Mouse (Mus musculus) forebrain, embryonic 10.5 days (tissue): ENCODE measurements at regions not wholly inside any gene's neighbourhood (a gene's known extent, or its start where the extent isn't known, plus 50 kb on each side); places are given as distances from the start of the nearest gene placed in this dataset.
"Not testable (repeated sequence)": the region's sequence is repeated elsewhere in the genome, so short reads cannot be mapped to it uniquely, and the experiment has no call there.

ENCODE experiments used
- DNase-seq: peaks from one replicate; pipeline ENCODE4 v3.0.0-alpha.2; 2017; ENCODE audit warnings: low spot score; ENCODE audit errors: extremely low spot score
- H3K27ac ChIP-seq: fragments of 300-500 bp; sonication (generic); 2 replicates; pipeline ENCODE4 v1.5.1; 2016; ENCODE audit warnings: mild to moderate bottlenecking
- H3K27me3 ChIP-seq: fragments of 300-500 bp; sonication (generic); 2 replicates; pipeline ENCODE4 v1.6.1; 2016; ENCODE audit warnings: mild to moderate bottlenecking; ENCODE audit not compliant: poor library complexity, severe bottlenecking
- H3K36me3 ChIP-seq: fragments of 300-500 bp; sonication (generic); replicated peaks from 2 replicates; pipeline ENCODE4 v1.6.1; 2016; ENCODE audit warnings: mild to moderate bottlenecking, moderate library complexity
- H3K4me1 ChIP-seq: fragments of 300-500 bp; sonication (generic); 2 replicates; pipeline ENCODE4 v1.6.1; 2016
- H3K4me3 ChIP-seq: fragments of 300-500 bp; sonication (generic); 2 replicates; pipeline ENCODE4 v1.5.1; 2016; ENCODE audit warnings: mild to moderate bottlenecking, moderate library complexity
- H3K9me3 ChIP-seq: fragments of 300-500 bp; sonication (generic); 2 replicates; pipeline ENCODE4 v1.6.1; 2016; ENCODE audit warnings: mild to moderate bottlenecking, moderate library complexity
- WGBS: fragments of 180-500 bp; shearing (Covaris S2); methylation state at CpG from one replicate; pipeline ENCODE4 v1.1.7; 2016; 5-methylcytosine and 5-hydroxymethylcytosine counted together

- Histone ChIP-seq H3K9me3 (peaks cover 3% of the 10 kb centered on the region; the same call in 1 of the 2 replicates), H3K27me3 (peaks cover 53% of the 10 kb centered on the region), H3K36me3 (no peaks in the 10 kb centered on the region), H3K4me3 (peak overlapping the region; percentile 70), H3K27ac (peak overlapping the region; percentile 58; the same call in 1 of the 2 replicates), H3K4me1 (peaks cover 33% of the 10 kb centered on the region)
- WGBS, result 7% methylated on average over 49 of the region's 49 CpGs
- DNase-seq, result peak; percentile 48
These were observed 83.0 kb downstream of the Ulbp1 start for GRCm38 (mm10) chr10:7390239-7391091.

GRCm38 (mm10) chr10:7358791-7359190 is 114.6 kb downstream of the Ulbp1 start:
- 67% methylated on average over 3 of the region's 3 CpGs for WGBS
- not testable (repeated sequence) for H3K27ac ChIP-seq, H3K27me3 ChIP-seq, H3K36me3 ChIP-seq, H3K9me3 ChIP-seq, H3K4me3 ChIP-seq, DNase-seq, H3K4me1 ChIP-seq

- not testable (repeated sequence) for H3K27me3 ChIP-seq, H3K27ac ChIP-seq, H3K36me3 ChIP-seq, DNase-seq, H3K4me1 ChIP-seq, H3K9me3 ChIP-seq, H3K4me3 ChIP-seq
- WGBS, result 93% methylated on average over 13 of the region's 13 CpGs
These were observed 129.1 kb downstream of the Ulbp1 start for GRCm38 (mm10) chr10:7344290-7344689.

GRCm38 (mm10) chr10:7343736-7344135 is 129.7 kb downstream of the Ulbp1 start:
- not testable (repeated sequence) for H3K27ac ChIP-seq, H3K9me3 ChIP-seq, H3K4me1 ChIP-seq, H3K27me3 ChIP-seq, H3K36me3 ChIP-seq, H3K4me3 ChIP-seq, DNase-seq
- WGBS, result 98% methylated on average over 8 of the region's 8 CpGs

- Histone ChIP-seq H3K27ac (no peak overlapping the region), H3K4me3 (no peak overlapping the region), H3K36me3 (no peaks in the 10 kb centered on the region), H3K27me3 (no peaks in the 10 kb centered on the region), H3K4me1 (no peaks in the 10 kb centered on the region), H3K9me3 (no peaks in the 10 kb centered on the region)
- DNase-seq, result peak; percentile 76
- 43% methylated on average over 11 of the region's 11 CpGs for WGBS
These were observed 121.2 kb upstream of the Cnksr3 start for GRCm38 (mm10) chr10:7333077-7333747.

GRCm38 (mm10) chr10:7328262-7328661 is 116.2 kb upstream of the Cnksr3 start:
- DNase-seq, result no peak
- no peaks in the 10 kb centered on the region for H3K9me3 ChIP-seq
- no peaks in the 10 kb centered on the region for H3K27me3 ChIP-seq
- H3K4me1 ChIP-seq, result no peaks in the 10 kb centered on the region
- no peak overlapping the region for H3K4me3 ChIP-seq
- 27% methylated on average over 3 of the region's 3 CpGs for WGBS
- no peaks in the 10 kb centered on the region for H3K36me3 ChIP-seq
- H3K27ac ChIP-seq, result no peak overlapping the region

GRCm38 (mm10) chr10:7327046-7327445 is 115.0 kb upstream of the Cnksr3 start:
- 96% methylated on average over 3 of the region's 3 CpGs for WGBS
- H3K27me3 ChIP-seq, H3K4me3 ChIP-seq, H3K9me3 ChIP-seq, DNase-seq, H3K4me1 ChIP-seq, H3K27ac ChIP-seq, H3K36me3 ChIP-seq: not testable (repeated sequence)

GRCm38 (mm10) chr10:7325074-7325473 is 113.0 kb upstream of the Cnksr3 start:
- Histone ChIP-seq H3K27me3 (no peaks in the 10 kb centered on the region), H3K4me3 (no peak overlapping the region), H3K9me3 (no peaks in the 10 kb centered on the region), H3K36me3 (no peaks in the 10 kb centered on the region), H3K4me1 (no peaks in the 10 kb centered on the region), H3K27ac (no peak overlapping the region)
- no peak for DNase-seq
- WGBS, result 84% methylated on average over 4 of the region's 4 CpGs

GRCm38 (mm10) chr10:7323258-7323657 is 111.2 kb upstream of the Cnksr3 start:
- no peak overlapping the region for H3K27ac ChIP-seq
- no peak for DNase-seq
- no peaks in the 10 kb centered on the region for H3K36me3 ChIP-seq
- H3K4me1 ChIP-seq, result no peaks in the 10 kb centered on the region
- H3K9me3 ChIP-seq, result no peaks in the 10 kb centered on the region
- 36% methylated on average over 3 of the region's 3 CpGs for WGBS
- H3K27me3 ChIP-seq, result no peaks in the 10 kb centered on the region
- no peak overlapping the region for H3K4me3 ChIP-seq

GRCm38 (mm10) chr10:7309927-7310326 is 97.9 kb upstream of the Cnksr3 start:
- H3K9me3 ChIP-seq, result no peaks in the 10 kb centered on the region
- DNase-seq, result no peak
- no peaks in the 10 kb centered on the region for H3K36me3 ChIP-seq
- H3K27ac ChIP-seq, result no peak overlapping the region
- H3K27me3 ChIP-seq, result no peaks in the 10 kb centered on the region
- no peak overlapping the region for H3K4me3 ChIP-seq
- no peaks in the 10 kb centered on the region for H3K4me1 ChIP-seq
- WGBS, result 90% methylated on average over 3 of the region's 3 CpGs

- not testable (repeated sequence) for H3K36me3 ChIP-seq, H3K4me1 ChIP-seq, DNase-seq, H3K27ac ChIP-seq, H3K27me3 ChIP-seq, H3K9me3 ChIP-seq, H3K4me3 ChIP-seq
- 74% methylated on average over 3 of the region's 3 CpGs for WGBS
These were observed 93.8 kb upstream of the Cnksr3 start for GRCm38 (mm10) chr10:7305881-7306280.

- DNase-seq, result no peak
- Histone ChIP-seq H3K9me3 (no peaks in the 10 kb centered on the region), H3K4me1 (no peaks in the 10 kb centered on the region), H3K4me3 (no peak overlapping the region), H3K36me3 (no peaks in the 10 kb centered on the region), H3K27ac (no peak overlapping the region), H3K27me3 (no peaks in the 10 kb centered on the region)
- 90% methylated on average over 7 of the region's 7 CpGs for WGBS
These were observed 86.3 kb upstream of the Cnksr3 start for GRCm38 (mm10) chr10:7298377-7298776.

- Histone ChIP-seq H3K27ac (no peak overlapping the region), H3K9me3 (0 out of 2 replicates have a peak, but pooled peaks cover 3% of the 10 kb centered on the region), H3K4me3 (no peak overlapping the region), H3K36me3 (no peaks in the 10 kb centered on the region), H3K27me3 (no peaks in the 10 kb centered on the region), H3K4me1 (no peaks in the 10 kb centered on the region)
- no peak for DNase-seq
- WGBS, result 95% methylated on average over 5 of the region's 5 CpGs
These were observed 83.9 kb upstream of the Cnksr3 start for GRCm38 (mm10) chr10:7295921-7296320.
